Mouse (Mus musculus) E14TG2a.4 (cell line): ENCODE results near the gene Hccs.

Experiments
- CTCF ChIP-seq: conservative IDR thresholded peaks from 2 replicates; pipeline ENCODE4 v1.5.1; 2014; ENCODE audit warnings: low read length
- POU5F1 ChIP-seq: IDR thresholded peaks from 2 replicates; pipeline ENCODE4 v1.6.1; 2014; ENCODE audit warnings: low read length, borderline replicate concordance

DNA sequence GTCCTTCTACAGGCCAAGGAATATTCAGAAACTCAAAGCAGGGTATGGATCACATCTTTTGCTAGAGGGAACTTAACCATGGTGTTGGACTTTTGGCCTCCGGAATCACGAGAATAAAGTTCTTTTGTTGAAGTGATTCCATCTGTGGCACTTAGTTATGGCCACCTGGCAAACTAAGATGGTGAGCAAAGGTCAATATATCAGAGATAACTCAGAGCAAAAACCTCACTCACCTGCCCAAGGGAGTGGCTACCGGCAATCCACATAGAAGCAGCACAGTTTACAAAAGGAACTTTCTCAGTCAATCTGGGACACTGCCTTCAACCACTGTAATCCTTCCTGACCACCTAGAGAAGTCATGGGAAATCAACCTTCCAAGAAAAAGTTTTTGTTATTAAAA, 11.6 kb downstream of the Hccs start:
- TF ChIP-seq CTCF (no peak), POU5F1 (no peak)
